Mouse (Mus musculus): ENCODE measurements around the gene Gpr156.

- no peak for TF ChIP-seq CTCF (IDR thresholded peaks at IDR 0.05; ENCODE audit: low read depth, low read length)
- TF ChIP-seq GATA1 (IDR thresholded peaks at IDR 0.05; ENCODE audit: borderline replicate concordance, low read length): no peak
- no peak for TF ChIP-seq POLR2AphosphoS5 (IDR thresholded peaks at IDR 0.05; ENCODE audit: insufficient replicate concordance, low read depth, low read length)
Measured at GRCm38 (mm10) chr16:37973855-37974519, 57.7 kb downstream of the Gpr156 start.
